Mouse (Mus musculus): Measurements from ENCODE around the gene Gm11541.

Gene Gm11541

DNA sequence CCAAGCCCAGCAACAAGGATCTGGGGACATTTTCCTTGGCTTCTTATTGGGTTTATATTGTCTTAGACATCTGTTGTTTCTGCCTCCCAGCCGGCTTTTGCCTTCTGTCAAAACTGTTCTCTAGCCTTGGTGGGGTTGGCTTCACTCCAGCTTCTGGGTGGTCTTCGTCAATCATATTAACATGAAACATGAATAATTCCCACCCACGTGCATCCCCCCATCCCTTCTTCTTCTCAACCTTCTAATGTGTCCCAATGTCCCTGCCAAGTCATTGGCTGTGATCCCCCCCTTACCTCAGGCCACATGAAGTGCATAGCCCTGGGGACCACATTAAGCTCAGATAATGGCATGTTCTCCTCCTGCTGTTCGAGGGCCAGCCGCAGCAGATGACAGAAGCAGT, at the start of gene Gm11541:
TSS of gene Gm11541 (minus strand) at position 28 of the 400 bp plus-strand sequence.
- DNase-seq (ENCODE audit: low spot score) = no peak

- no peak for DNase-seq (ENCODE audit: low spot score)
These were observed 48.8 kb upstream of the Gm11541 start for GRCm38 (mm10) chr11:94752946-94753713.

DNA sequence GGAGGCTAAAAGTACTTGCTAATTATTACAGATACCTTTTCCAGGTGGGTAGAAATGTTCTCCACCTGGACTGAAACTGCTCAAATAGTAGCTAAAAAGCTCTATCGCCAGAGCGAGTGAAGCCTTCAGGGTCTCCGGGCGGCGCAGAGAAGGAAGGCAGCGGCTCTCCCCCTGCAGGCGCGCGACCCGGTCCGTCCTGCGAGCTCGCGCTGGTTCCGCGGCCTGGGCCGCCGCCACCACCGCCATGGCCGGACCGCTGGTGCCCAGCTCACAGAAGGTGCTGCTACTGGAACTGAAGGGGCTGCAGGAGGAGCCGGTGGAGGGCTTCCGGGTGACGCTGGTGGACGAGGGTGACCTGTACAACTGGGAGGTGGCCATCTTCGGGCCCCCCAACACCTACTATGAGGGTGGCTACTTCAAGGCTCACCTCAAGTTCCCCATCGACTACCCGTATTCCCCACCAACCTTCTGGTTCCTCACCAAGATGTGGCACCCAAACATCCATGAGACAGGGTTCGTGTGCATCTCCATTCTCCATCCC, 37.5 kb upstream of the Gm11541 start, which contains the start of gene Cdc34b:
TSS of gene Cdc34b (plus strand) at position 51 of the 541 bp plus-strand sequence.
- no peak for DNase-seq (ENCODE audit: low spot score)

GRCm38 (mm10) chr11:94735746-94736145, 31.4 kb upstream of the Gm11541 start:
- DNase-seq (ENCODE audit: low spot score) = no peak

GRCm38 (mm10) chr11:94732773-94733172, 28.5 kb upstream of the Gm11541 start:
- no peak for DNase-seq (ENCODE audit: low spot score)

DNA sequence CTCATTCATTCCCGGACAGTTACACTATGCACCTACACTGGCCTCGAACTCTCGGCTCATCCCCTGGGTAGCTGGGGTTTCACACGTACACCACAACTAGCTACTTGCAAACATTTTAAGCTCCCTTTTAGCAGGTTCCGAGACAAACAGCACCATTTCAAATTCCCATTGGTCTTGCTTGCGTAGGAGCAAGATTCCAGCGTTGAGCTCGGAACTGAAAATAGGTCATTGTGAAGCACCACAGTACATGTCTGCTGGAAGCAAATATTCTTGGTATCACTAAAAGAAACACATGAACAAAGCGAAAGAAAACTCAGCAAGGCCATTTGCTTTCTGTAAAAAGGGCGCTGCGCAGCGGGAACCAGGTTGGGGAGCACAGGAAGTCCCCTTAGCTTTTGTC, 26.9 kb upstream of the Gm11541 start:
- DNase-seq (ENCODE audit: low spot score) = no peak

DNA sequence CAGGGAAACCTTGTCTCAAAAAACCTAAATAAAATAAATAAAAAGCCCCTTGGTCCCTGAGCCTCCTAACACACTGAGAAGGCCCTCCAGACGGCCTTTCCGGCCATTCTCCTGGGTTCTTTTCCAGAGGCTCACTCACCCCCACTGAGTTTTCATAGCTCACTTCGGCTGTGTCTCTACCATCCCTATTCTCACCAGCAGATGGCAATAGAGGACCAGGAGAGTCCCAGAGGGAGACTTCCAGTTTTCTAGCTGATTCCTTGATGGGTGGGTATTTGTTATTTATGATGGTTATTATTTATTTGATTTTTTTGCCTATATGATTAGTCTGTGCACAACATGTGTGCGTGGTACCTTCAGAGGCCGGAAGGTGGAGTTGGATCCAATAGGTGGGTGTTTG, 26.0 kb upstream of the Gm11541 start:
- DNase-seq (ENCODE audit: low spot score) = peak; percentile 44

DNA sequence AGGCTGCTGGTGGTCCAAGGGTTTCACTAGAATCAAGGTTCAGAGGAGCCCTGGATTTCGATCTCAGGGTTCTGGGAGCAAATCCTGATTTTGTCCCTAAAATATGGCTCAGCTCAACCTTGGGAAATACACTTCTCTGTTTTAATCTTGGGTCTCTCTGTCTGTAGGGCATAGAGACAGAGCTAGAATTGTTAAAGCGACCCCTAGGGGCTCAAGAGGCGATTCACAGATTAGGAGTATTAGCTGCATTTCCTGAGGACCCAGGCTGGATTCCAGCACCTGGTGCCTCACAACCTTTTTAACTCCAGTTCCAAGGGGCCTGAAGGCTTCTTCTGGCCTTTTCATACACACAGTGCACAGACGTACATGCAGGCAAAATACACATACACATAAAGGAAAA, 25.3 kb upstream of the Gm11541 start:
- DNase-seq (ENCODE audit: low spot score) = no peak

DNA sequence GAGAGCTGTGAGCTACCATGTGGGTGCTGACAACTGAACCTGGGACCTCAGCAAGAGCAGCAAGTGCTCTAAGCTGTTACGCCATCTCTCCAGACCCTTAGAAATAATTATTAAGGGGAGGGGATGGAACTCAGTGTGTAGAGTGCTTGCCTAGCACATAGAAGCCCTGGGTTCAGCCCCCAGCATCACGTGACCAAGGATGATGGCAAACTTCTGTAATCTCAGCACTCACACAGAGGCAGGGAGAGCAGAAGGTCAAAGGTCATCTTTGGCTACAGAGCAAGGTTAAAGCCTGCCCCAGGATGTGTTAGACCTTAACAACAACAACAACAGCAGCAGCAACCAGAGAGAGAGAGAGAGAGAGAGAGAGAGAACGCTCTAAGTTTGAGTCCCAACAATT, 24.2 kb upstream of the Gm11541 start:
- no peak for DNase-seq (ENCODE audit: low spot score)

DNA sequence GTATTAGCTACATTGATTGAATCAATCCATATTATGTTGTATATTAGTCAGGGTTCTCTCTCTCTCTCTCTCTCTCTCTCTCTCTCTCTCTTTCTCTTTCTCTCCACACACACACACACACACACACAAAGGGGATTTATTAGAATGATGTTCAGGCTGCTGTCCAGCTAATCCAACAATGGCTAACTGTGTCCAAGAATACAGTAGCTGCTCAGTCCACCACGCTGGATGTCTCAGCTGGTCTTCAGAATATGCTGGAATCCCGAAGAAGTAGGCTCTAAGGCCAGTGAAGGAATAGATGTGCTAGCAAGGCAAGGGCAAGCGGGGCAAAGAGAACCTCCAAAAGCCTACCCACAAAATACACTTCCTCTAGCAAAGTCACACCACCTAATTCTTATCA, 23.0 kb upstream of the Gm11541 start:
- DNase-seq (ENCODE audit: low spot score) = no peak

DNA sequence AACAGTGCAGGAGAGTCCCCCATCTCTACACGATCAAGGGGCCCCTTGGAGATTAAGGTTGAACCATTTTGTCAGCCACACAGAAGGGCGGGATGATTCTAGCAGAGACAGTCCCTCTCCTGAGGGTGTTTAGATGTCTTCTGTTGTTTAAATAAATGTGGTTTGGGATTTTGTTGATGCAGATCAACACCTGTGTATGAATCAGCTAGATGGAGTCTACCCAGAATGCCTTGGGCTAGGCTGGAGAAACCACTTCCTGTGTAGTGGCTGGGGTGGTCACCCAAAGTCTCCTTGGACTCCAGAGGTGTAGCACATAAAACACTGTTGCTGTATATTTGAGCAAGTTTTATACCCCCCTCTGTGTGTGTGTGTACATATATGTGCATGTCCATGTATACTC, 14.9 kb upstream of the Gm11541 start:
- no peak for DNase-seq (ENCODE audit: low spot score)

GRCm38 (mm10) chr11:94718113-94718909, 14.0 kb upstream of the Gm11541 start:
- DNase-seq (ENCODE audit: low spot score) = no peak

DNA sequence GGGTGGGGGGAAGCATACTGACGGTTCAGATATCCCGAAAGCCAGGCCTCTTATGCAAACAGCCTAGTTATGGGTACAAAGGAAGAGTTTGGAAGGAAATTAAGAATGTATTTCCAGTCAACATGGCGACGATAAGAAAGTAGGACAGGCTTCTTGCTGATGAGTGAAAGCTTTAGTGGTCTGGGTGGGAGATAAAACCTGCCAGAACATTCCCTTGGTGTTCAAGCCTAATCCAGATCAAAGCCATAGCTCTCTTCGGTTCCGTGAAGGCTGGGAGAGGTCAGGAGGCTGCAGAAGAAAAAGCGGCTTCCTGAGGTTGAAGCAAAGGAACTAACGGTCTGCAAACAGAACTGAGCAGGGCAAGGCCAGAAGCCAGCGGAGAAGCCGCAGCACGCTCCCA, 12.9 kb upstream of the Gm11541 start:
- no peak for DNase-seq (ENCODE audit: low spot score)

DNA sequence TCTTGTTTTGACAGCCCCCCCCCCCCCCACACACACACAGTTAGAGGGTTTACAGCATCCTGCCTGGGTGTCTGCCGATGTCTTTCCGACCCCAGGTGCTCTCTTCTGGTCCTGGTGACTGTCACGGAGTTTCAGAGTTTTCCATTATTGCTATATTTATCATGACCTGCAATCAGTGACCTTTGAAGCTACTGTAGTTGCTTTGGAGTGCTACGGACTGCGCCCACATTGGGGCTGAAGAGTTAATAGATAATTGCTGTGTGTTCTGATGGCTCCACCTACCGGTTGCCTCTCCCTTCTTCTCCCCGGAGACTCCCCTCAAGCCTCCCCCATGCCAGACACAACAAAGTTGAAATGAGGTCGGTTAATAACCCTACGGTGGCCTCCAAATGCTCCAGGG, 12.5 kb upstream of the Gm11541 start:
- peak; percentile 50 for DNase-seq (ENCODE audit: low spot score)

DNA sequence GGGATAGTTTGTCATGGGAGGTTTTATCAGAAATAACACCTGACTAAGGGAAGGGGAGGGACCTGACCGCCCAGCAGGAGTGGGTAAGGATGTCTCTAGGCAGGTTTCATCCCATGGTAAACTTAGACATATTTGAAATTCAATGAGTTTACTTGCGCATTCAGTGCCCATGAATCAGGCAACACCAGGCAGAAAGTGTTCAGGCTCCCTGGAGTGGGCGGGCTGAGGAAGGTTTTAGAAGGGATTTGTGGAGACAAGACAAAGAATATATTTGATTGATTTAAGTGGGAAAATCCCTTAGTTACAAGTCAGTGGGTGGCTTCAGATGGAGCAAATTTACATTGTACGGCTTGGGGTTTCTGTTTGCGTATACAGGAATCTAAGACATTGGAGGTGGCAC, 11.3 kb upstream of the Gm11541 start:
- no peak for DNase-seq (ENCODE audit: low spot score)

DNA sequence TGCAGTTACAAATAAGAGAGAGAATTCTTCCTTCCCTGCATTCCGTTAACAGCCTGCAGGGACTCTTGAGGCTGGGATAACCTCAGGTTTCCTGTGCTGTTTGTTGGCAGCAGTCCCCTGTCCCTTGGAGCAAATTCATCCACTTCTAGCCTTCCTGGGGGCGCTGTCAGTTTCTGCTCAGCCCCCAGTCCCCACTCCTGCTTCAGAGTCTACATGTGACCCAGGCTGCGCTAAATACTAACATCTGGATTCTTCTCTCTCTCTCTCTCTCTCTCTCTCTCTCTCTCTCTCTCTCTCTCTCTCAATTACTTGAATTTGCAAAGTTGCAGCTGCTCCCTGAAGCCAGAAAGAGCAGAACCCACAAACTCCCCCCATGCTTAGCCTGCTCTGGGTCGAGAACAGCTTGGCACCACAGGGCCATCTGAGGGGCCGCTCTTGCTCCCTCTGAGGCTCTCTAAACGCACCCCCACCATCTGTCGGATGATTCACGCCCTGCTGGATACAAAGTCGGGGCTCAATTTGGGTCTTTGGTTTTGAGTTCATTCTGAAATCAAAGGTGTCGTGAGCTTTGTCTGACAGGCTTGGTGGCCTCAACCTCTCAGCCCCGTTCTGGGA, 9.1 kb upstream of the Gm11541 start:
- DNase-seq (ENCODE audit: low spot score) = no peak

GRCm38 (mm10) chr11:94704020-94704419, 279 bp downstream of the Gm11541 start:
- no peak for DNase-seq (ENCODE audit: low spot score)

DNA sequence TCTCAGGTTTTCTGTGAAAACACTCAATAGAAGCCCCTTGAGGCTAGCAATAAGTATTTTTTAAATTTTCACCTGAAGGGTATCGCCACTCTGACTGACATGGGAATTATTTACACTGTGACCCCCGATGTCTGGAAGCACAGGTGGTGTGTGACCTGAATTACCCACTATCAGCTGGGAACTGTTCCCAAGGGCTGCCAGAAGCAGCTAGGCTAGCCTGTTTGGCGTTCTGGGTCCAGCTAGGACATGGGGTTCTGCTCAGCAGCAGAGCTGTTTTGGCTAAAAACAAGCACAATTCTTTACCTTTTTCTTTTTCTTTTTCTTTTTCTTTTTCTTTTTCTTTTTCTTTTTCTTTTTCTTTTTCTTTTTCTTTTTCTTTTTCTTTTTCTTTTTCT, 2.1 kb downstream of the Gm11541 start:
- no peak for DNase-seq (ENCODE audit: low spot score)

DNA sequence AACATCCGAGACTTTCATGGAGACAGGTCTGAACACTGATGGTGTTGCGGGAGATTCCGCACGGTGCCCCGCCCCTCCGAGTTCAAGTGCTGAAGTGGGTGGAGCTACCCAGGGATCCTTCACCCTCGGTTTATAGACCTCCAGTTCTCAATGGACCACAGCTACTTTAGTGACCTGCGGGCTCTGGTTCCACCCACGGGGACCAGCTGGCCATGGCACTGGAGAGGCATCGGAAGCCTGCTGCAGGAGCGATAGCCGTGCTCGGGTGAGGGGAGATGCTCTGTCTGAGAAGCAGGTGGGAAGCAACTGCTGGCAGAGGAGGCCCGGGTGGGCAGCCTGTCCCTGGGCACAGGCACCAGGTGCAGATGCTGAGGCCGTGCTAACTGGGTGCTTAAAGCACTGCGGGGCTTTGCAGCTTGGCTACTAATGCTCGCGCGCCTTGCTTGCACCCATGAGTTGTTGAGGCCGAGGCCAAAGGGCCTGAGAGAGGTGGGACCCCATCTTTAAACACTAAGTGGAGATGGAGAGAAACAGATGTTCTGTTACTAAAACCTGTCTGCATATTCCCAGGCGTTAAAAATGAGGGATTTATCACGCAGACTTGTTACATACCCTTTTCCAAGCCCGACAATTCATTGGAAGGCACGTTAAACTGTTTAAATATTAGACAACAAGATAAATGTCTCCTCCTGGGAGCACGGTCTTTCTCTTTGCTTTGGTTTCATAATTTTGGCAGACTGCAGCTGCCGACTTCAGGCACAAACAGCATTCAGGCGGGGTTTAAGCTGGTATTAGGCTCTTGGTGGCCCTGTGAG, 2.7 kb downstream of the Gm11541 start:
- DNase-seq (ENCODE audit: low spot score) = no peak

- no peak for DNase-seq (ENCODE audit: low spot score)
These were observed 4.9 kb downstream of the Gm11541 start for GRCm38 (mm10) chr11:94699399-94699798.

DNA sequence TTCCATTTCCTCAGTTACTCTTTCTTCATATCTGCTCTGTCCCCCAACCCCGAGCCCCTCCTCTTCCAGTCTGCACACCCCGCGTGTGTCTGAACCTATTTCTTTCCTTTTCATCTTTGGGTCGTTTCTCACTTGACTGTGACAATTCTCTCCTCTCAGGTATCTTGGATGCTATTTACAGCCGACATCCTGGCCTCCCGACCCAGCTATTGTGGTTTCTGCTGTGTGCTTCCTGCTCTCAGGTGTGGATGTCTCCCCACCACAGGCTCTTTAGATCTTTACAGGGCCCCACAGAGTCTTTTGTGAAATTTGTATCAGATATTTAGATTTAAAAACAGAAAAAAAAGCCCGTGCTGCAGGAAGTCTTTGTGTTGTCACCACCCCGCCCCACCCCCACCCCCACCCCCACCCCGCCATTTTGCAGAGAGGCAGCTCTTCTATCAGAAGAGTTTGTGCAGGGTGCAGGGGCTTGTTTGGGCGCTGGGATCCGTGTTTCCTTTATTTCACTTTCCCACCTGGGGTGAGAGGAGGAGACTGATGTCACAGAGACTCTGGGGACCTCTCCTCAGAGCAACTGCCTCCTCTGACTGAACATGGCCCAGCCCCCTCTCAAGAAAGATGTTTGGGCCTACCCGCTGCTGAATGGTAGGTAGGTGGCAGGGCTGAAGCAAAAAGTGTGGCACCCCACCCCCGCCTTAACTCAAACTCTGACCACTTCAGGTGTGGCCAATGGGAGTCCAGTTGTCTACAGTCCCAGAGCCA, 6.4 kb downstream of the Gm11541 start:
- DNase-seq (ENCODE audit: low spot score) = no peak
